Mouse (Mus musculus) olfactory bulb, adult 2 months (tissue): ENCODE data around the gene A730015C16Rik.

Source experiments
- CTCF ChIP-seq: fragments of 200-500 bp; IDR thresholded peaks from 2 replicates; pipeline ENCODE4 v1.5.1; 2012; ENCODE audit warnings: low read depth, mild to moderate bottlenecking, low read length, moderate library complexity; ENCODE audit not compliant: insufficient read depth
- POLR2A ChIP-seq: fragments of 200-500 bp; IDR thresholded peaks from 2 replicates; pipeline ENCODE4 v1.6.1; 2012; ENCODE audit warnings: mild to moderate bottlenecking, low read depth, low read length, moderate library complexity; ENCODE audit not compliant: insufficient read depth

- TF ChIP-seq POLR2A (no peak), CTCF (no peak)
Observed at GRCm38 (mm10) chr4:108798083-108798830, 50.2 kb downstream of the A730015C16Rik start.
